Mouse (Mus musculus) myocyte (in vitro differentiated cells): Measurements from ENCODE around the gene Wdfy3.

Experiments used
- E2F4 ChIP-seq: IDR thresholded peaks from one replicate; pipeline ENCODE4 v1.6.1; 2011; ENCODE audit warnings: mild to moderate bottlenecking, control low read depth, moderate library complexity; ENCODE audit not compliant: insufficient read depth
- MAX ChIP-seq: IDR thresholded peaks from one replicate; pipeline ENCODE4 v1.6.1; 2011; ENCODE audit warnings: low read depth, mild to moderate bottlenecking, control low read depth
- MYOD1 ChIP-seq, 3 experiments: IDR thresholded peaks; one replicate each; pipeline ENCODE4 v1.6.1; 2011; ENCODE audit warnings: control low read depth in 2 of 3, low read depth in 2 of 3, mild to moderate bottlenecking in 2 of 3, moderate library complexity in 1 of 3; ENCODE audit not compliant: insufficient read length in 2 of 3, control insufficient read depth in 1 of 3
- MYOG ChIP-seq, 3 experiments: IDR thresholded peaks; one replicate each; pipeline ENCODE4 v1.6.1; 2011; ENCODE audit warnings: control low read depth in 2 of 3, low read depth in 2 of 3, mild to moderate bottlenecking in 2 of 3; ENCODE audit not compliant: insufficient read length in 2 of 3, control insufficient read depth in 1 of 3, insufficient read depth in 1 of 3
- POLR2A ChIP-seq: IDR thresholded peaks from one replicate; pipeline ENCODE4 v1.6.1; 2011; ENCODE audit warnings: low read depth, mild to moderate bottlenecking, control low read depth, moderate library complexity; ENCODE audit not compliant: insufficient read length
- REST ChIP-seq: IDR thresholded peaks from one replicate; pipeline ENCODE4 v1.6.1; 2011; ENCODE audit warnings: mild to moderate bottlenecking, control low read depth, moderate library complexity; ENCODE audit not compliant: insufficient read depth, insufficient read length
- TCF12 ChIP-seq: IDR thresholded peaks from one replicate; pipeline ENCODE4 v1.6.1; 2011; ENCODE audit warnings: mild to moderate bottlenecking, control low read depth; ENCODE audit not compliant: poor library complexity, insufficient read depth, severe bottlenecking
- TCF3 ChIP-seq: IDR thresholded peaks from one replicate; pipeline ENCODE4 v1.6.1; 2011; ENCODE audit warnings: low read depth, control low read depth; ENCODE audit not compliant: insufficient read length
- USF1 ChIP-seq: IDR thresholded peaks from one replicate; pipeline ENCODE4 v1.6.1; 2011; ENCODE audit warnings: low read depth, mild to moderate bottlenecking, control low read depth, moderate library complexity

GRCm38 (mm10) chr5:101789770-101790169, 280.0 kb downstream of the Wdfy3 start:
- TF ChIP-seq POLR2A (no peak), E2F4 (no peak), TCF12 (no peak), TCF3 (no peak), MYOG (IDR thresholded peaks at IDR 0.05; ENCODE audit: control insufficient read depth in 1 of 3, insufficient read depth in 1 of 3, insufficient read length in 2 of 3, low read depth in 2 of 3) (no peak), MAX (no peak), USF1 (no peak), REST (no peak), MYOD1 (IDR thresholded peaks at IDR 0.05; ENCODE audit: control insufficient read depth in 1 of 3, insufficient read length in 2 of 3, low read depth in 2 of 3) (no peak)
